Mouse (Mus musculus) erythroblast, embryonic 14.5 days (primary cell): Measurements from ENCODE around the gene 1700018B08Rik.

Experiments
- GATA1 ChIP-seq: IDR thresholded peaks from 2 replicates; pipeline ENCODE4 v1.6.1; 2012; ENCODE audit warnings: low read length, inconsistent platforms, mixed read lengths
- TAL1 ChIP-seq: IDR thresholded peaks from 3 replicates; pipeline ENCODE4 v1.6.1; 2012; ENCODE audit warnings: low read length, inconsistent platforms, mixed read lengths

- TF ChIP-seq GATA1 (no peak), TAL1 (no peak)
These were observed 46.4 kb upstream of the 1700018B08Rik start, which contains the start of gene Map1lc3b for GRCm38 (mm10) chr8:121590203-121591177.
